Mouse (Mus musculus): ENCODE data around the gene Kcnj11.

GRCm38 (mm10) chr7:46132229-46132628 is 31.7 kb upstream of the Kcnj11 start:
- TF ChIP-seq POLR2A (IDR thresholded peaks at IDR 0.05; ENCODE audit: borderline replicate concordance, extremely low read depth, insufficient read depth, insufficient read length, poor library complexity, severe bottlenecking) (no peak), CTCF (IDR thresholded peaks at IDR 0.05; ENCODE audit: borderline replicate concordance, extremely low read depth, insufficient read depth, insufficient read length) (no peak)

All from brain, embryonic 14.5 days (tissue).